Mouse (Mus musculus): ENCODE measurements around the gene Mbnl2. TPM values are rescaled to one million over a fixed set of nuclear protein-coding genes. Genes with fewer than 3 reads are reported as not detected.

Gene Mbnl2
- polyA plus RNA-seq, 1 experiment from 2014 or later: 21.8 TPM

DNA sequence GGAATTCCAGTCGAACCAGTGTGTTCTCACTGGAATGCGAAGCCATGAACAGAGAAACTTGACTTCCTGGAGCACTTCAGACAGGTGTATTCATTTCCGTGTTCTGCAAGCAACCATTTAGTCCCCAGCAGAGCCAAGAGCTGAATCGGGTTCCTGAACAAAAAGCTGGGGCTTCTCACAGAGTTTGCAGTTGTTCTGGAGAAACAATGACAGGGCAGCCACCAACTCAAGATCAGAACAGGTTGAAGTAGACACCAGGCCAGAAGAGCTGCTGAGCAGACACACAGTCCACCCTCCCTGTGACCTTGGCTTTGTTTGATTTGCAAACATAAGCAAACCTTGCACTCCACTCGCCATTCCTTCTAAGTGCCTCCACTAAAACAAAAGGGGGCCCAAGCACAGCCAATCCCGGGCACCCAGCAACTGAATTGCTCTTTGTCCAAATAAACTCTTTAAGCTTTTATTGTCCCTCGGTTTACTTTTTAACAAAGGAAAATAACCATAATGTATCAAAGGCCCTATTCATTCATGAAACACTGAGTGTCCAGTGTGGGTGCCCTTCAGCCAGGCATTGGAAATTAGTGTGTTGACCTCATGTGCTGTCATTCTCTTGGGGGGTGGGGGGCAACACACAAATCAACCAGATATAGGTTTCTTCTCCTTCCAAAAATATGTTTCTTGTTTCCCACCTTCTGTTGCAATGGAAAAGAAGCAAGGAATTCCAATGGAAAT lies 62.4 kb downstream of the Mbnl2 start:
- no peaks in the 10 kb centered on the region for H3K36me3 ChIP-seq (ENCODE audit: control insufficient read depth, insufficient read depth, low read length)
- no peak overlapping the region for H3K27ac ChIP-seq (ENCODE audit: low read length)
- H3K4me1 ChIP-seq (ENCODE audit: control insufficient read depth, insufficient read depth, low read length): peaks cover 11% of the 10 kb centered on the region
- H3K4me3 ChIP-seq (ENCODE audit: low read depth, low read length): no peak overlapping the region
- H3K4me2 ChIP-seq (ENCODE audit: low read length): no peak overlapping the region
- 53% methylated on average over 7 of the region's 7 CpGs for WGBS
- no peaks in the 10 kb centered on the region for H3K9me3 ChIP-seq (replicated peaks; ENCODE audit: control insufficient read depth, low read length, poor library complexity, severe bottlenecking)
- no peaks in the 10 kb centered on the region for H3K27me3 ChIP-seq (ENCODE audit: control insufficient read depth, insufficient read depth, low read depth, low read length)
- H3K9ac ChIP-seq (ENCODE audit: low read depth, low read length): no peak overlapping the region
- no peak for ATAC-seq

- no peak overlapping the region for H3K4me3 ChIP-seq (ENCODE audit: low read depth, low read length)
- no peak overlapping the region for H3K27ac ChIP-seq (ENCODE audit: low read length)
- H3K4me1 ChIP-seq (ENCODE audit: control insufficient read depth, insufficient read depth, low read length): peaks cover 8% of the 10 kb centered on the region; the same call in 1 of the 2 replicates
- no peaks in the 10 kb centered on the region for H3K27me3 ChIP-seq (ENCODE audit: control insufficient read depth, insufficient read depth, low read depth, low read length)
- 92% methylated on average over 3 of the region's 3 CpGs for WGBS
- no peaks in the 10 kb centered on the region for H3K9me3 ChIP-seq (replicated peaks; ENCODE audit: control insufficient read depth, low read length, poor library complexity, severe bottlenecking)
- no peak overlapping the region for H3K4me2 ChIP-seq (ENCODE audit: low read length)
- no peak for ATAC-seq
- H3K36me3 ChIP-seq (ENCODE audit: control insufficient read depth, insufficient read depth, low read length): no peaks in the 10 kb centered on the region
- H3K9ac ChIP-seq (ENCODE audit: low read depth, low read length): no peak overlapping the region
Observed at GRCm38 (mm10) chr14:120338706-120339105, 63.2 kb downstream of the Mbnl2 start.

GRCm38 (mm10) chr14:120341912-120342311 lies 66.4 kb downstream of the Mbnl2 start:
- ATAC-seq: no peak
- 90% methylated on average over 6 of the region's 6 CpGs for WGBS

DNA sequence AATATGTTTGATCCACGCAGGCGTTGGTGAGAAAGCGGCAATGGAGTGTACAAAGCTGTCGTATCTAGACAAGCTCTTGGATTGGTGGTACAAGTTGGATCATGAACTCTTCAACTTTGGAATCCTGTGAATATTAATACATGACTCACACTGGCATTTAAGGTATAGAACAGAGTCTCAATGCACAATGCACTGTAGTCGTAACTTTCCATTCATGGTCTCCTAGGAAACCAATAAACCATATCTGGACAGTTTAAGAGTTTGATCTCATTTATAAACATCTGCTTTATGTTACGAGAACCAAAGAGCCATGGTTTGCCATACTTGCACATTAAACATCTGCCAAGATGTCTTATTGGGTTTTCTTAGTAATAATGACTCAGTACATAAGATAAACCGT lies 66.9 kb downstream of the Mbnl2 start:
- Histone ChIP-seq H3K4me3 (ENCODE audit: low read depth, low read length) (no peak overlapping the region), H3K4me2 (ENCODE audit: low read length) (no peak overlapping the region), H3K9me3 (replicated peaks; ENCODE audit: control insufficient read depth, low read length, poor library complexity, severe bottlenecking) (peaks cover 3% of the 10 kb centered on the region; the same call in 1 of the 2 replicates), H3K36me3 (ENCODE audit: control insufficient read depth, insufficient read depth, low read length) (no peaks in the 10 kb centered on the region), H3K27me3 (ENCODE audit: control insufficient read depth, insufficient read depth, low read depth, low read length) (no peaks in the 10 kb centered on the region), H3K27ac (ENCODE audit: low read length) (no peak overlapping the region), H3K4me1 (ENCODE audit: control insufficient read depth, insufficient read depth, low read length) (no peaks in the 10 kb centered on the region), H3K9ac (ENCODE audit: low read depth, low read length) (no peak overlapping the region)
- ATAC-seq: no peak
- 86% methylated on average over 7 of the region's 7 CpGs for WGBS

More at GRCm38 (mm10) chr14:120341912-120342311, 66.4 kb downstream of the Mbnl2 start:
- no peaks in the 10 kb centered on the region for H3K27me3 ChIP-seq (ENCODE audit: control insufficient read depth, insufficient read depth, low read depth, low read length)
- H3K4me2 ChIP-seq (ENCODE audit: low read length): no peak overlapping the region
- H3K36me3 ChIP-seq (ENCODE audit: control insufficient read depth, insufficient read depth, low read length): no peaks in the 10 kb centered on the region
- H3K9ac ChIP-seq (ENCODE audit: low read depth, low read length): no peak overlapping the region
- H3K27ac ChIP-seq (ENCODE audit: low read length): no peak overlapping the region
- peaks cover 2% of the 10 kb centered on the region; the same call in 1 of the 2 replicates for H3K4me1 ChIP-seq (ENCODE audit: control insufficient read depth, insufficient read depth, low read length)
- peaks cover 3% of the 10 kb centered on the region; the same call in 1 of the 2 replicates for H3K9me3 ChIP-seq (replicated peaks; ENCODE audit: control insufficient read depth, low read length, poor library complexity, severe bottlenecking)
- H3K4me3 ChIP-seq (ENCODE audit: low read depth, low read length): no peak overlapping the region

DNA sequence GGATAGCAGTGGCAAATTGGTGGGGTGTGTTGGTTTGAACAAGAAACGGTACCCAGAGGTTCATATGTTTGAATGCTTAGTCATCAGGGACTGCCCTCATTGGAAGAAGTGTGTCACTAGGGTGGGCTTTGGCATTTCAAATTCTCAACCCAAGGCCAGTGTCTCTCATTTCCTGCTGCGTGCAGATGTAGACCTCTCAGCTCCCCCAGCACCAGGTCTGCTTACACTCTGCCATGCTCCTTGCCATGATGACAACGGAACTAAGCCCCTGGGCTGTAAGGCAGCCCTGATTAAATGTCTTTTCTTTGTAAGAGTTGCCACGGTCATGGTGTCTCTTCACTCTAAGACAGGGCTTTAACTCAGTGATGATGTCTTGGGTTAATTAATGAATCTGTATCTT lies 69.2 kb downstream of the Mbnl2 start:
- no peak for ATAC-seq
- Histone ChIP-seq H3K9ac (ENCODE audit: low read depth, low read length) (no peak overlapping the region), H3K27me3 (ENCODE audit: control insufficient read depth, insufficient read depth, low read depth, low read length) (no peaks in the 10 kb centered on the region), H3K9me3 (replicated peaks; ENCODE audit: control insufficient read depth, low read length, poor library complexity, severe bottlenecking) (peaks cover 3% of the 10 kb centered on the region; the same call in 1 of the 2 replicates), H3K27ac (ENCODE audit: low read length) (no peak overlapping the region), H3K4me1 (ENCODE audit: control insufficient read depth, insufficient read depth, low read length) (no peaks in the 10 kb centered on the region), H3K4me2 (ENCODE audit: low read length) (no peak overlapping the region), H3K4me3 (ENCODE audit: low read depth, low read length) (no peak overlapping the region), H3K36me3 (ENCODE audit: control insufficient read depth, insufficient read depth, low read length) (no peaks in the 10 kb centered on the region)
- WGBS: 95% methylated on average over 4 of the region's 4 CpGs

DNA sequence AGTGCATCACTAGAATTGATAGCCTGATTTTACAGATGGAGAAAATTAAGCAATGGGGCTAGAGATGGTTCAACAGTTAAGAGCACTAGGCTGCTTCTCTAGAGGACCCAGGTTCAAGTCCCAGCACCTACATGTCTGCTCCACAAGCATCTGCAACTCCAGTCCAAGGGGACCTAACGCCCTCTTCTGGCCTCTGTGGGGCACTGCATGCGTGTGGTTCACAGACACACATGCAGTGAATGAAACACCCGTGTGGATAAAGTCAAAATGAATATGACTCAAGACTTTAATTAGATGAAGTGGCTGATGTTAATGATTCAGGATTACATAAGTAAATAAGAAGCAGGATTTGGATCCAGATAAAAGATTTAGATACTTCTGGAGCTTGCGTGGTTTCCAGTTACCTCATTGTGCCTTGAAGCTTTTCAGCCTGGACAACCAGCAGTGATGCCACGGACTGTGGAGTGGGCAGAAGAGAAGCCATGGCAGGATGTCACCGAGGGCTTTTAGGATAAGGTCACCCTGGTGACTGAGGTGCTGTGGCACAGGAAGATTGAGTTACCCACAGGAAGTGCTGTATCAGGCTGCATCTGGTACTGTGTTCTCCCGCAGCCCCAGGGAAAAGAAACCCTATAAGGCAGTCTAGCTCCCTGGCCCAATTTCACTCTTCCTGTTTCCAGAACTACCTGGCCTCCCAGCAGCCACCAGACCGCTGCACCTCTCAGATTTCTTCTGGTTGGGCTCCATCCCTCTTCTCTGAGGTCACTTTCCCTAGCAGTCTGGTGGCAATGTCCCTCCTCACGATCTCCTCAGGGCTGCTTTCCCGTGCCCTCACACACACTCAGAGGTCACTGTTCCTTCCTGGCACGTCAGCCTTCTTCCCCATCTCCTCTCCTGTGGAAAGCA lies 72.2 kb downstream of the Mbnl2 start:
- Histone ChIP-seq H3K4me2 (ENCODE audit: low read length) (no peak overlapping the region), H3K27me3 (ENCODE audit: control insufficient read depth, insufficient read depth, low read depth, low read length) (no peaks in the 10 kb centered on the region), H3K9ac (ENCODE audit: low read depth, low read length) (no peak overlapping the region), H3K4me1 (ENCODE audit: control insufficient read depth, insufficient read depth, low read length) (peaks cover under 1% of the 10 kb centered on the region; the same call in 1 of the 2 replicates), H3K4me3 (ENCODE audit: low read depth, low read length) (no peak overlapping the region), H3K27ac (ENCODE audit: low read length) (no peak overlapping the region), H3K36me3 (ENCODE audit: control insufficient read depth, insufficient read depth, low read length) (no peaks in the 10 kb centered on the region), H3K9me3 (replicated peaks; ENCODE audit: control insufficient read depth, low read length, poor library complexity, severe bottlenecking) (peaks cover 3% of the 10 kb centered on the region; the same call in 1 of the 2 replicates)
- no peak for ATAC-seq
- 87% methylated on average over 11 of the region's 11 CpGs for WGBS

DNA sequence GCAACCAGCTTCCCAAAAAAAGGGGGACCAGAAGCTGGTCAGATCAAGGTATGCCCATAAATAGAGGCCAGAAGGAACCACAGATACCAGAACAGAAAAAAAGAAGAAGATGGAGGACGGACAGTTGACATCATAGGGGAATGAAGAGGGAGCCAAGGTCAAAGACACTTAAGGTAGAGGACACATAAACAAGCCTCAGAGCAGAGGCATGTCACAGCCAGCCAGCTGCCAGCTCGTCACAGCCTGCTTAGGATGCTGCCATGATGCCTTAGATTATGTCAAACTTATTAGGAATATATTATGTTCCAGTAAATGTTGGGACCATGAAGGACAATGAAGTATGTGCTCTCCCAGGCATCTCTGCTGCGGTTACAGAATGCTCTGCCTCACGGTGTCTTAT lies 73.9 kb downstream of the Mbnl2 start:
- no peaks in the 10 kb centered on the region for H3K36me3 ChIP-seq (ENCODE audit: control insufficient read depth, insufficient read depth, low read length)
- 87% methylated on average over 4 of the region's 4 CpGs for WGBS
- ATAC-seq: no peak
- H3K4me1 ChIP-seq (ENCODE audit: control insufficient read depth, insufficient read depth, low read length): peaks cover 9% of the 10 kb centered on the region
- H3K4me3 ChIP-seq (ENCODE audit: low read depth, low read length): no peak overlapping the region
- H3K9me3 ChIP-seq (replicated peaks; ENCODE audit: control insufficient read depth, low read length, poor library complexity, severe bottlenecking): peaks cover 3% of the 10 kb centered on the region; the same call in 1 of the 2 replicates
- no peak overlapping the region for H3K9ac ChIP-seq (ENCODE audit: low read depth, low read length)
- H3K27ac ChIP-seq (ENCODE audit: low read length): no peak overlapping the region
- no peaks in the 10 kb centered on the region for H3K27me3 ChIP-seq (ENCODE audit: control insufficient read depth, insufficient read depth, low read depth, low read length)
- no peak overlapping the region for H3K4me2 ChIP-seq (ENCODE audit: low read length)

GRCm38 (mm10) chr14:120352136-120352843 lies 76.8 kb downstream of the Mbnl2 start:
- H3K4me2 ChIP-seq (ENCODE audit: low read length): no peak overlapping the region
- H3K27me3 ChIP-seq (ENCODE audit: control insufficient read depth, insufficient read depth, low read depth, low read length): no peaks in the 10 kb centered on the region
- no peak for ATAC-seq
- no peak overlapping the region for H3K4me3 ChIP-seq (ENCODE audit: low read depth, low read length)
- H3K9ac ChIP-seq (ENCODE audit: low read depth, low read length): no peak overlapping the region
- no peak overlapping the region for H3K27ac ChIP-seq (ENCODE audit: low read length)
- H3K36me3 ChIP-seq (ENCODE audit: control insufficient read depth, insufficient read depth, low read length): no peaks in the 10 kb centered on the region
- peaks cover 19% of the 10 kb centered on the region for H3K4me1 ChIP-seq (ENCODE audit: control insufficient read depth, insufficient read depth, low read length)
- WGBS: 83% methylated on average over 14 of the region's 14 CpGs
- H3K9me3 ChIP-seq (replicated peaks; ENCODE audit: control insufficient read depth, low read length, poor library complexity, severe bottlenecking): no peaks in the 10 kb centered on the region
